Mouse (Mus musculus): ENCODE data around the gene Upk3b.

- TF ChIP-seq CTCF (IDR thresholded peaks at IDR 0.05; ENCODE audit: insufficient read depth, low read length) (no peak), POLR2A (IDR thresholded peaks at IDR 0.05; ENCODE audit: borderline replicate concordance, extremely low read depth, low read depth, low read length) (no peak)
Measured at GRCm38 (mm10) chr5:136082345-136082744, 44.0 kb downstream of the Upk3b start.

All from lung, adult 2 months (tissue).